Mouse (Mus musculus): ENCODE measurements around the gene Hmga1. TPM values are rescaled to one million over a fixed set of nuclear protein-coding genes. Genes with fewer than 3 reads are reported as not detected.

Gene Hmga1
- total RNA-seq, 2 experiments from 2014 or later: 35.2 to 36.0 TPM

- no peak for DNase-seq
Measured at GRCm38 (mm10) chr17:27560926-27561480, 4.7 kb downstream of the Hmga1 start.

- no peak for DNase-seq
Measured at GRCm38 (mm10) chr17:27561809-27562526, 5.7 kb downstream of the Hmga1 start.

GRCm38 (mm10) chr17:27563771-27564244, 7.5 kb downstream of the Hmga1 start:
- DNase-seq: no peak

GRCm38 (mm10) chr17:27564391-27565162, 8.3 kb downstream of the Hmga1 start:
- DNase-seq: no peak

- DNase-seq: peak; percentile 95 to 96
Measured at GRCm38 (mm10) chr17:27565163-27565941, 9.1 kb downstream of the Hmga1 start, which contains the start of gene AI413582. TSS of gene AI413582 (minus strand) at chr17:27565756.

- no peak for DNase-seq
Measured at GRCm38 (mm10) chr17:27565942-27566267, 9.6 kb downstream of the Hmga1 start.

- no peak for DNase-seq
Measured at GRCm38 (mm10) chr17:27568228-27568627, 11.9 kb downstream of the Hmga1 start.

GRCm38 (mm10) chr17:27571315-27571714, 15.0 kb downstream of the Hmga1 start:
- DNase-seq: no peak

GRCm38 (mm10) chr17:27573772-27574320, 17.5 kb downstream of the Hmga1 start:
- DNase-seq: no peak

GRCm38 (mm10) chr17:27574470-27575115, 18.3 kb downstream of the Hmga1 start:
- DNase-seq: peak; percentile 64 to 68

- DNase-seq: no peak
Measured at GRCm38 (mm10) chr17:27575116-27575776, 18.9 kb downstream of the Hmga1 start.

GRCm38 (mm10) chr17:27576056-27576455, 19.8 kb downstream of the Hmga1 start:
- DNase-seq: no peak

GRCm38 (mm10) chr17:27577468-27577867, 21.2 kb downstream of the Hmga1 start:
- no peak for DNase-seq

- DNase-seq: peak in 1 of 2 experiments; percentile 56
Measured at GRCm38 (mm10) chr17:27578487-27578886, 22.2 kb downstream of the Hmga1 start.

- DNase-seq: no peak
Measured at GRCm38 (mm10) chr17:27579816-27580215, 23.5 kb downstream of the Hmga1 start.

- no peak for DNase-seq
Measured at GRCm38 (mm10) chr17:27580392-27581068, 24.2 kb downstream of the Hmga1 start.

GRCm38 (mm10) chr17:27583185-27583894, 27.0 kb downstream of the Hmga1 start:
- DNase-seq: no peak

- no peak for DNase-seq
Measured at GRCm38 (mm10) chr17:27586661-27587060, 30.4 kb downstream of the Hmga1 start.

- no peak for DNase-seq
Measured at GRCm38 (mm10) chr17:27587252-27587651, 31.0 kb downstream of the Hmga1 start.

- no peak for DNase-seq
Measured at GRCm38 (mm10) chr17:27588231-27588630, 31.9 kb downstream of the Hmga1 start.

All from layer of hippocampus, postnatal 36 days (tissue).